Mouse (Mus musculus) liver, postnatal 0 days (tissue): ENCODE data around the gene Tmem163.

Experiments used
- CTCF ChIP-seq: sonication (generic); IDR thresholded peaks from 2 replicates; pipeline ENCODE4 v1.5.1; 2016; ENCODE audit warnings: antibody characterized with exemption, low read depth
- EP300 ChIP-seq: IDR thresholded peaks from 2 replicates; pipeline ENCODE4 v1.6.1; 2016; ENCODE audit warnings: antibody characterized with exemption, low read depth, mild to moderate bottlenecking

GRCm38 (mm10) chr1:127627151-127627550, 52.2 kb downstream of the Tmem163 start:
- TF ChIP-seq CTCF (no peak), EP300 (no peak)
